Mouse (Mus musculus) MEL (cell line): ENCODE data around the gene Rnase4. TPM values are rescaled to one million over a fixed set of nuclear protein-coding genes. Genes with fewer than 3 reads are reported as not detected.
A peak's percentile ranks its signal among the peaks of the same experiment; 100 is the strongest.

Experiments used
- DNase-seq: peaks from one replicate; pipeline ENCODE4 v3.0.0; 2011; ENCODE audit warnings: low read depth, low spot score
- H3K27ac ChIP-seq: 2 replicates; pipeline ENCODE4 v1.5.1; 2012; ENCODE audit warnings: low read depth, mild to moderate bottlenecking, control low read depth, low read length, moderate library complexity; ENCODE audit not compliant: control insufficient read depth
- H3K27me3 ChIP-seq, 2 experiments: fragments of 150-350 bp in 1 of 2; sonication (generic) in 1 of 2; 2 replicates each; pipeline ENCODE4 v1.6.1; 2012; ENCODE audit warnings: low read length in 2 of 2, mild to moderate bottlenecking in 2 of 2, improper control_type of control experiment in 1 of 2, moderate library complexity in 1 of 2; ENCODE audit not compliant: insufficient read depth in 2 of 2, control insufficient read depth in 1 of 2
- H3K36me3 ChIP-seq, 2 experiments: 2 replicates each; pipeline ENCODE4 v1.6.1; 2012 to 2014; ENCODE audit warnings: low read length in 2 of 2, improper control_type of control experiment in 1 of 2, inconsistent platforms in 1 of 2, mild to moderate bottlenecking in 1 of 2; ENCODE audit not compliant: insufficient read depth in 2 of 2, control insufficient read depth in 1 of 2
- H3K4me1 ChIP-seq, 2 experiments: fragments of 150-350 bp in 1 of 2; sonication (generic) in 1 of 2; 2 replicates each; pipeline ENCODE4 v1.6.1; 2012; ENCODE audit warnings: low read length in 2 of 2, improper control_type of control experiment in 1 of 2, mild to moderate bottlenecking in 1 of 2; ENCODE audit not compliant: insufficient read depth in 2 of 2, control insufficient read depth in 1 of 2
- H3K4me3 ChIP-seq, 2 experiments: fragments of 150-350 bp in 1 of 2; sonication (generic) in 1 of 2; 2 replicates each; pipeline ENCODE4 v1.5.1; 2012; ENCODE audit warnings: low read depth in 2 of 2, low read length in 2 of 2, mild to moderate bottlenecking in 2 of 2, moderate library complexity in 2 of 2, control low read depth in 1 of 2, improper control_type of control experiment in 1 of 2; ENCODE audit not compliant: control insufficient read depth in 1 of 2, insufficient read depth in 1 of 2
- H3K79me2 ChIP-seq: 2 replicates; pipeline ENCODE4 v1.6.1; 2012; ENCODE audit warnings: mild to moderate bottlenecking, low read length, moderate library complexity; ENCODE audit not compliant: control insufficient read depth, poor library complexity, insufficient read depth
- H3K9ac ChIP-seq: 2 replicates; pipeline ENCODE4 v1.6.1; 2012; ENCODE audit warnings: low read depth, mild to moderate bottlenecking, control low read depth, low read length, moderate library complexity; ENCODE audit not compliant: control insufficient read depth, poor library complexity, severe bottlenecking
- H3K9me3 ChIP-seq: fragments of 150-350 bp; sonication (generic); replicated peaks from 2 replicates; pipeline ENCODE4 v1.6.1; 2012; ENCODE audit warnings: mild to moderate bottlenecking, low read length, improper control_type of control experiment, moderate library complexity; ENCODE audit not compliant: insufficient read depth
- CHD2 ChIP-seq: IDR thresholded peaks from 2 replicates; pipeline ENCODE4 v1.6.1; 2011; ENCODE audit warnings: low read length, improper control_type of control experiment
- HCFC1 ChIP-seq: IDR thresholded peaks from 2 replicates; pipeline ENCODE4 v1.6.1; 2012; ENCODE audit warnings: low read depth, mild to moderate bottlenecking, inconsistent platforms, low read length, improper control_type of control experiment, moderate library complexity
- SIN3A ChIP-seq: IDR thresholded peaks from 2 replicates; pipeline ENCODE4 v1.6.1; 2012; ENCODE audit warnings: low read length, improper control_type of control experiment, inconsistent platforms
- TAL1 ChIP-seq: IDR thresholded peaks from 2 replicates; pipeline ENCODE4 v1.6.1; 2012; ENCODE audit warnings: mild to moderate bottlenecking, inconsistent platforms, low read length, moderate library complexity, mixed read lengths
- TBP ChIP-seq: IDR thresholded peaks from 2 replicates; pipeline ENCODE4 v1.8.0; 2011; ENCODE audit warnings: low read depth, low read length, improper control_type of control experiment
- USF1 ChIP-seq: IDR thresholded peaks from 2 replicates; pipeline ENCODE4 v1.6.1; 2014; ENCODE audit warnings: low read depth, mild to moderate bottlenecking, inconsistent platforms, low read length, improper control_type of control experiment, moderate library complexity
- ZKSCAN1 ChIP-seq: IDR thresholded peaks from 2 replicates; pipeline ENCODE4 v1.6.1; 2012; ENCODE audit warnings: low read depth, mild to moderate bottlenecking, inconsistent platforms, low read length, improper control_type of control experiment, moderate library complexity
- ZNF384 ChIP-seq: IDR thresholded peaks from 2 replicates; pipeline ENCODE4 v1.6.1; 2012; ENCODE audit warnings: low read depth, mild to moderate bottlenecking, inconsistent platforms, low read length, improper control_type of control experiment
- polyA plus RNA-seq, 2 experiments: library from polyadenylated mRNA; stranded (reverse) in 1 of 2; unstranded in 1 of 2; fragments of >175 nt in 1 of 2; fragments of >200 nt in 1 of 2; gene quantifications; 2 replicates each; pipeline versions ENCODE4 v1.2.1 to v1.2.4; 2012; ENCODE audit warnings: low replicate concordance in 2 of 2, low read depth in 1 of 2; ENCODE audit not compliant: insufficient read length in 2 of 2, insufficient read depth in 1 of 2, missing spikeins in 1 of 2
- total RNA-seq: library from RNA; depleted of rRNA; stranded (reverse); fragments of 300-350 nt; gene quantifications from 2 replicates; pipeline ENCODE4 v1.2.3, GENCODE M21; 2012

Gene Rnase4
- total and polyA plus RNA-seq, 3 experiments: 0.18 TPM; not detected in 2

DNA sequence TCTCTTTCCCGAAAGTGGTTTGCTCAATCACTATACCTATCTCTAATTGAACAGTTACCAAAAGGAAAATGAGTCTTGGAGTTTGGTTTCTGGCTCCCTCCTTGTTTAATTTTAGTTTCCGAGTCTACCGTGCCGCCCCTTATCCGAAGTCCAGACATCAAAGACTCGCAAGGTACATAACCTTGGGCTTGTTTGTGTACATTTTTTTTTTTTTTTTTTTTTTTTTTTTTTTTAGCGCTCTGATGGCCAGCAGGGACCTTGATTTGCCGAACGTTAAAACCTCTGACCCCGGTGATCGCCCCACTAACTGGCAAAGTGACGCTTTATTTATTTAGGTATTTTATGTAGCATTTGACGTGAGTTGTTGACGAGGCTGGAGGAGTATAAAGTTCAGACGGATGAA is 1.2 kb upstream of the Rnase4 start:
- no peak for TF ChIP-seq SIN3A
- no peak for TF ChIP-seq CHD2
- no peak for TF ChIP-seq TAL1
- H3K4me3 ChIP-seq: peak overlapping the region; percentile 71 to 74
- 0 out of 2 replicates have a peak overlapping the region, but pooled peaks have one; percentile 16 for H3K27ac ChIP-seq
- H3K9me3 ChIP-seq: no peaks in the 10 kb centered on the region
- no peaks in the 10 kb centered on the region for H3K79me2 ChIP-seq
- peaks cover 0 to 7% of the 10 kb centered on the region in 2 experiments; a peak in 2 of 4 replicates for H3K4me1 ChIP-seq
- DNase-seq: no peak
- no peaks in the 10 kb centered on the region for H3K27me3 ChIP-seq
- H3K36me3 ChIP-seq: peaks cover 0 to 2% of the 10 kb centered on the region in 2 experiments; a peak in 2 of 4 replicates
- H3K9ac ChIP-seq: peak overlapping the region; percentile 42

DNA sequence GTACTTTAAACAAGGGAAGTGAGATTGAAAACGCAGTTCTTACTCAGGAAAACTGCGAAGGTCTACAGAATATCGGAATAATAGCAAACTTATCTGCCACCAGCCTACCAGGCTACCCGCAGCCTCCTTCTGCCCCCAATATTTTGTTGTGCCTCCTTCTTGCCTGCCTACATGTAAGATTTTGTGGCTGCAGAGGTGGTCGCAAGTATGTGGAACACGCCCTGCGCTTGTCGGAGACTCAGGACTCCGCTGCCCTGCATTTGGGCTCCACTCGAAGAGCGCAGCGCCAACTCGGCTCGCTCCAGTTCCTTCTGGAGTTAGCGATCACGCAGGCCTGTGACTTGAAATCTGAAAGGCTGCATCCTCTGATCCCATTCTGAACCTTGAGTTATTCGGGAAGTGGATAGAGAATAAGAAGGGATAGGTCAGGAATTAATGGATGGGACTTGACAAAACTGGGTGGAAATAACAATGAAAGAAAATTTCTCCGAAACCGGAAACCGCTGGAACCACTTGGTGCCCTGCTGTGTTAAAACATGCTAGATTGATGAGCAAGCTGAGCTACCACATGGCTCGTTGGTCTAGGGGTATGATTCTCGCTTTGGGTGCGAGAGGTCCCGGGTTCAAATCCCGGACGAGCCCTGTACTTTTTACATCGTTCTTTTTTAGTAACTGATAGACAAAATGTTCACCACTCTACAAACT is 648 bp upstream of the Rnase4 start:
- DNase-seq: peak; percentile 86
- Histone ChIP-seq H3K27me3 (no peaks in the 10 kb centered on the region), H3K9ac (peak overlapping the region; percentile 42), H3K4me1 (peaks cover 0 to 7% of the 10 kb centered on the region in 2 experiments; a peak in 2 of 4 replicates), H3K79me2 (no peaks in the 10 kb centered on the region), H3K9me3 (no peaks in the 10 kb centered on the region), H3K27ac (0 out of 2 replicates have a peak overlapping the region, but pooled peaks have one; percentile 16), H3K36me3 (peaks cover 0 to 2% of the 10 kb centered on the region in 2 experiments; a peak in 2 of 4 replicates), H3K4me3 (peak overlapping the region; percentile 71 to 74)
- TF ChIP-seq TAL1 (no peak), TBP (peak; percentile 99)

DNA sequence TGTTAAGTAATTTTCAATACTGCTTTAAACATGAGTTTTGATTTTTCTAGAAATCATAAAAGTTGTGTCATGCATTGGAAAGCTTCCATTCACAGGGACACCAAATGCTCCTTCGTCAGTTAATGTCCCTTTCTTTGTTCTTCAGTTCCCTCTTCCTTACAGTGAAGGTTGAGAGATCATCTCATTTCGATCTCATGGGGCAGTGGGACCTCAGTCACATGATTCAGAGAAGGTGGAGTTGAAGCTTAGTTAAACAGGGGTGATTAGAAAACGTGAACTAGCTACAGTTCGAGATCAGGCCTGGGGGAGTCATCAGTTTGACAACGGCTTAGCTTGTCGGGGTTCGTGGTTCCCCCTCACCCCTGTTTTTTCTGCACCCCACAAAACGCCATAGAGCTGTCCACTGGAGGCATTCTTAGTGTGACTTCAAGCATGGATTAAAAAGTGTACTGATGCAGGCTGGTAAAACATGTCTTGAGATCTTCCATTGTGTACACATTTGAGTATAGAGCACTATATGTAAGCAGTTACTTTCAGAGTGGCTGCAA is 1.3 kb downstream of the Rnase4 start:
- 0 out of 2 replicates have a peak overlapping the region, but pooled peaks have one; percentile 21 for H3K9ac ChIP-seq
- DNase-seq: peak; percentile 60
- no peak overlapping the region for H3K27ac ChIP-seq
- peaks cover 0 to 3% of the 10 kb centered on the region in 2 experiments; a peak in 1 of 4 replicates for H3K4me1 ChIP-seq
- no peaks in the 10 kb centered on the region for H3K9me3 ChIP-seq
- H3K27me3 ChIP-seq: no peaks in the 10 kb centered on the region
- peaks cover 0 to 2% of the 10 kb centered on the region in 2 experiments; a peak in 2 of 4 replicates for H3K36me3 ChIP-seq
- peak overlapping the region; percentile 39 to 58 for H3K4me3 ChIP-seq
- TF ChIP-seq USF1: no peak
- no peak for TF ChIP-seq ZKSCAN1
- TF ChIP-seq HCFC1: no peak
- no peak for TF ChIP-seq ZNF384
- TF ChIP-seq, all 39 proteins: peak for 0
- H3K79me2 ChIP-seq: no peaks in the 10 kb centered on the region
